Comparison of ENCODE assay signal across 17 mouse cellular contexts in the genomic region with DNA sequence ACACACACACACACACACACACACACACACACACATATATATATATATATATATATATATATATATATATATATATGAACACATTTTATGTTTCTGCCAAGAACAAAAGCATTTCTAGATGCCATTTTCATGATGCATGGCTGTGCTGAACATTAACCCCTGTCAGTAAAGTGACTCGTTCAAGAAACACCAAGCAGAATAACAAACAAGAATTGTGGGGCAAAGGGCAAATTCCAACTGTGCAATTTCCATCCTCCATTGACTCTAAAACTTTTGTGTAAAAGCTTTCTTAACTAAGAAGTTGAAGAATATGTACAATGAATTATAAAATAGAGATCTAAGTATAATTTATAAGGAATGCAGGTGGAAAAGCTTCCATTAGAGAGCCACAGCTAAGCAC.
"Had no signal": no experiment of that assay in that cellular context is flagged by ENCODE, and none has a peak within 500 bp of the region (broad histone marks: within the 10 kb centered on the region; RNA-seq: fewer than 3 reads in every experiment).

No protein-coding gene starts in this region.

- H3K36me3 ChIP-seq: limb, embryonic 10.5 days; liver, embryonic 15.5 days; midbrain, embryonic 12.5 days; neural tube, embryonic 13.5 days had no signal

- H3K4me3 ChIP-seq: limb, embryonic 10.5 days; liver, embryonic 15.5 days; megakaryocyte, embryonic 14.5 days; midbrain, embryonic 12.5 days; neural tube, embryonic 13.5 days had no signal

- H3K4me2 ChIP-seq: liver, embryonic 11.5 days; liver, embryonic 15.5 days; midbrain, embryonic 12.5 days; neural tube, embryonic 13.5 days had no signal

- H3K27me3 ChIP-seq: liver, embryonic 15.5 days; megakaryocyte, embryonic 14.5 days; midbrain, embryonic 12.5 days; neural tube, embryonic 13.5 days had no signal

- DNase-seq: lung, adult 2 months; lung, postnatal 10 days; retina, postnatal 1 day; right cerebral cortex, postnatal 4 days; spleen, adult 18-20 months; thymus, adult 18-20 months; thymus, postnatal 14 days had no signal

- H3K9me3 ChIP-seq: limb, embryonic 10.5 days; liver, embryonic 15.5 days; megakaryocyte, embryonic 14.5 days; midbrain, embryonic 12.5 days; neural tube, embryonic 13.5 days had no signal

- H3K4me1 ChIP-seq: liver, embryonic 15.5 days; megakaryocyte, embryonic 14.5 days; midbrain, embryonic 12.5 days had no signal

- H3K9ac ChIP-seq: liver, embryonic 15.5 days; midbrain, embryonic 12.5 days; neural tube, embryonic 13.5 days had no signal

- ATAC-seq: inflammation-experienced regulatory T-cells, adult 6 months; intestine, postnatal 0 days; midbrain, embryonic 16.5 days had no signal

- H3K27ac ChIP-seq: limb, embryonic 10.5 days; liver, embryonic 15.5 days; macrophage; midbrain, embryonic 12.5 days; neural tube, embryonic 13.5 days had no signal
